Mouse (Mus musculus) kidney, embryonic 14.5 days (tissue): ENCODE data around the gene Lpin1. TPM values are rescaled to one million over a fixed set of nuclear protein-coding genes. Genes with fewer than 3 reads are reported as not detected.

Source experiments
- ATAC-seq: fragments of 200-750 bp; cut with Nextera tagmentation; 2 replicates; pipeline ENCODE4 v1.8.0; 2017; ENCODE audit warnings: moderate number of reproducible peaks, mild to moderate bottlenecking, moderate TSS enrichment, moderate library complexity; ENCODE audit not compliant: low FRiP score, low TSS enrichment
- H3K27ac ChIP-seq: fragments of 300-500 bp; sonication (generic); 2 replicates; pipeline ENCODE4 v1.5.1; 2014; ENCODE audit warnings: low read depth, mild to moderate bottlenecking, low read length, moderate library complexity, mixed read lengths
- H3K27me3 ChIP-seq: fragments of 300-500 bp; sonication (generic); 2 replicates; pipeline ENCODE4 v1.6.1; 2014; ENCODE audit warnings: mild to moderate bottlenecking, low read length; ENCODE audit not compliant: control insufficient read depth, insufficient read depth
- H3K36me3 ChIP-seq: fragments of 300-500 bp; sonication (generic); 2 replicates; pipeline ENCODE4 v1.6.1; 2014; ENCODE audit warnings: low read length, mixed read lengths; ENCODE audit not compliant: control insufficient read depth, insufficient read depth
- H3K4me1 ChIP-seq: fragments of 300-500 bp; sonication (generic); 2 replicates; pipeline ENCODE4 v1.6.1; 2014; ENCODE audit warnings: low read length, mixed read lengths; ENCODE audit not compliant: control insufficient read depth, insufficient read depth
- H3K4me2 ChIP-seq: fragments of 300-500 bp; sonication (generic); replicated peaks from 2 replicates; pipeline ENCODE4 v1.6.1; 2014; ENCODE audit warnings: low read depth, mild to moderate bottlenecking, low read length
- H3K4me3 ChIP-seq: fragments of 300-500 bp; sonication (generic); 2 replicates; pipeline ENCODE4 v1.5.1; 2014; ENCODE audit warnings: mild to moderate bottlenecking, low read length
- H3K9ac ChIP-seq: fragments of 300-500 bp; sonication (generic); 2 replicates; pipeline ENCODE4 v1.6.1; 2014; ENCODE audit warnings: low read depth, mild to moderate bottlenecking, low read length, moderate library complexity
- H3K9me3 ChIP-seq: fragments of 300-500 bp; sonication (generic); 2 replicates; pipeline ENCODE4 v1.6.1; 2016; ENCODE audit warnings: low read length; ENCODE audit not compliant: control insufficient read depth
- WGBS: fragments of 180-500 bp; shearing (Covaris S2); extraction: QIAGEN DNeasy Blood & Tissue Kit; methylation state at CpG from one replicate; pipeline ENCODE4 v1.1.7; 2014; 5-methylcytosine and 5-hydroxymethylcytosine counted together
- polyA plus RNA-seq: library from polyadenylated mRNA; unstranded; fragments of >200 nt; fragmentation: Nextera tagmentation; extraction: Ambion mirVana; gene quantifications from 2 replicates; pipeline ENCODE4 v1.2.1, GENCODE M21; 2014

Gene Lpin1
- polyA plus RNA-seq, 1 experiment from 2014 or later = 6.1 TPM

DNA sequence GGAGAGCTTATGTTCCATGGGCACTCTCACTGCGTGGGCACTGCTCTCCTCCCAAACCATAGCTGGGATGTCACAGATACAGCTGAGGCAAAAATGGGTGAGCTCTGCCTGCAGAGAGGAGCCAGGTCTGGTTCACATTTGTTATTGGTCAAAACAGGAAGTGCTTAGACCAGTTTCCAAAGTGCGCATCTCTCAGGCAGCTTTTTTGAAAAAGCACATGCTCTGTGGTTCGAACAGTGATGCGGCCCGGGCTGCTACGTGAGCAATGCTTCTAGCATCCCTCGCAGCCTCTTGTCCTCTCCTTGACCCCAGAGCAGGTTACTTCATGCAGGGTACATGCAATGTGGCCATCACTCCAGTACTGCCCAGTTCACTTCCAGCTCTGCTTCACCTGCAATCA, 82.1 kb downstream of the Lpin1 start:
- WGBS = 96% methylated on average over 7 of the region's 7 CpGs
- no peaks in the 10 kb centered on the region for H3K27me3 ChIP-seq
- no peak overlapping the region for H3K4me3 ChIP-seq
- H3K36me3 ChIP-seq = no peaks in the 10 kb centered on the region
- no peak overlapping the region for H3K4me2 ChIP-seq
- no peak overlapping the region for H3K27ac ChIP-seq
- H3K4me1 ChIP-seq = no peaks in the 10 kb centered on the region
- no peak for ATAC-seq
- no peaks in the 10 kb centered on the region for H3K9me3 ChIP-seq
- H3K9ac ChIP-seq = no peak overlapping the region

DNA sequence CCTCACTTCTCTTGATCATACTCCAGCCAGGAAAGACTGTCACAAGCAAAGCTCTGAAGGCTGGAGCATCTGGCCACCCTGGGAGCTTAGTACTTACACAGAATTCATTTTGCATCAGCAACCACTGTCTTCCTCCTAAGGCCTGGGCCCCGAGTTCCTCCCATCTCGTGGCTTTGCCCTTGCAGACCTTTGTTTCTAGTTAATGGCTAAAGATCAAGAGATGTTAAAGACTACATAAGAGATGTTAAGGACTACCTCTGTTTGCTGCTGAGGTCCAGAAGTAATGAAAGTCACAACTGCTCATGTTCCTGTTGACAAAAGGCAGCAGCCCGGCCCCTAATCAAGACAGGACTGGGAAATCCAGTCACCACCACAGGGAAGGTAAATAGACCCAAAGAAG, 82.8 kb downstream of the Lpin1 start:
- no peak for ATAC-seq
- Histone ChIP-seq H3K27ac (no peak overlapping the region), H3K9ac (no peak overlapping the region), H3K4me2 (no peak overlapping the region), H3K27me3 (no peaks in the 10 kb centered on the region), H3K9me3 (no peaks in the 10 kb centered on the region), H3K4me3 (no peak overlapping the region), H3K36me3 (no peaks in the 10 kb centered on the region), H3K4me1 (no peaks in the 10 kb centered on the region)
- 76% methylated on average over 3 of the region's 3 CpGs for WGBS

DNA sequence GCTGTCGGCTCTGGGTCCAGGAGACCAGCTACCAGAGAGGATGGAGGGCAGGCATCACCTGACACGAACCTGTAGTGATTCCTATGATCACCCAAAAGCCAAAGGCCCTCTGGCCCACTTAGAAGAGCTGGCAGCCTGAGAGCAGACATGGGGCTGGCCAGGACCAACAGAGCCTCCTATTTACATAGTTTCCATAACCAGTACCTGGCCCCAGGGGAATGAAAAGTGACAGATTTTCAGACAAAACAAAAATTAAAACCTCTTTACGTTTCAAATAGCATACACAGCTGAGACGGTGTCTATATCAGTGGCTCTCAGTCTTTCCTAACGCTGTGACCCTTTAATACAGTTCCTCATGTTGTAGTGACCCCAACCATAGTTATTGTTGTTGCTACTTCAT, 83.9 kb downstream of the Lpin1 start:
- Histone ChIP-seq H3K4me1 (no peaks in the 10 kb centered on the region), H3K27ac (no peak overlapping the region), H3K9me3 (no peaks in the 10 kb centered on the region), H3K27me3 (no peaks in the 10 kb centered on the region), H3K36me3 (no peaks in the 10 kb centered on the region), H3K4me2 (no peak overlapping the region), H3K9ac (no peak overlapping the region), H3K4me3 (no peak overlapping the region)
- 82% methylated on average over 5 of the region's 5 CpGs for WGBS
- ATAC-seq = no peak

DNA sequence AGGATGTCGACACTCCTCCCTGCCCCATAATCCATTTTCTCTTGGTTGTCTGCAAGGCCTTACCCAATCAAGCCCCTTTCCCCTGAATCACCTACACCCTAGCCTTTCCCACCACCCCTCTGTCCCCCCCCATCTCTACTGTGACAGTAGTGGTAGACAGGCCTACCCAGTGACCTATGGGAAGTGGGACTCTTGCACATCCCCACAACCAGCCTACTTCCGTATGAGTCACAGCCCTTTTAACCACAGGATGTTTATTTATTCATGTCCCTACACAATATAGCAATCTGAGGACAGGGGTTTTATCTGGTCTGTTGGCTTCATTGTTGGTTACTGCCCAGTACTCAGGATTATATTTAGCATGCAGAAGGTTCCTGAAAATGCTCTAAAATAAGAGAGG, 84.6 kb downstream of the Lpin1 start:
- no peak overlapping the region for H3K4me2 ChIP-seq
- no peaks in the 10 kb centered on the region for H3K36me3 ChIP-seq
- no peaks in the 10 kb centered on the region for H3K27me3 ChIP-seq
- ATAC-seq = no peak
- no peak overlapping the region for H3K4me3 ChIP-seq
- no peaks in the 10 kb centered on the region for H3K9me3 ChIP-seq
- H3K4me1 ChIP-seq = no peaks in the 10 kb centered on the region
- no peak overlapping the region for H3K27ac ChIP-seq
- H3K9ac ChIP-seq = no peak overlapping the region
- WGBS = 80% methylated on average over 2 of the region's 2 CpGs

DNA sequence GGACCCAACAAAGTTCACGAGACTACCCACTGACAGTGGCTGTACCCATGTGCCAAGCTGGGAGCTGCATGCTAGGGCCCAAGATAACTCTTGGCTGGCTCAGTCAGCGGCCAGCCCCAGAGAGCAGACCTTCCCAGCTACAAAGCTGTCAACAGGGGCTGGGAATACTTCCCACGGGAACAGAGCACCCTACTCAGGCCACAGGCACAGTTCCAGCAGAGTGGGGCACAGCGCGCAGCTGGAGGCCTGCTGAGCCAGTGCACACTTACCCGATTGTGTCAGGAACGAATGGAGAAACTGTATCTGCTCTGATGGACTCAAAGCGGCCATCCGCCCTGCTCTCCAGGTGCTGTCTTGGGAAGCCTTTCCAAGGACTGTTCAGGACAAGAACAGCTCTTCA, 95.6 kb downstream of the Lpin1 start:
- no peak overlapping the region for H3K27ac ChIP-seq
- 81% methylated on average over 9 of the region's 9 CpGs for WGBS
- no peak overlapping the region for H3K4me3 ChIP-seq
- H3K4me1 ChIP-seq = no peaks in the 10 kb centered on the region
- H3K9me3 ChIP-seq = no peaks in the 10 kb centered on the region
- H3K27me3 ChIP-seq = no peaks in the 10 kb centered on the region
- no peak overlapping the region for H3K4me2 ChIP-seq
- ATAC-seq = no peak
- no peak overlapping the region for H3K9ac ChIP-seq
- no peaks in the 10 kb centered on the region for H3K36me3 ChIP-seq

DNA sequence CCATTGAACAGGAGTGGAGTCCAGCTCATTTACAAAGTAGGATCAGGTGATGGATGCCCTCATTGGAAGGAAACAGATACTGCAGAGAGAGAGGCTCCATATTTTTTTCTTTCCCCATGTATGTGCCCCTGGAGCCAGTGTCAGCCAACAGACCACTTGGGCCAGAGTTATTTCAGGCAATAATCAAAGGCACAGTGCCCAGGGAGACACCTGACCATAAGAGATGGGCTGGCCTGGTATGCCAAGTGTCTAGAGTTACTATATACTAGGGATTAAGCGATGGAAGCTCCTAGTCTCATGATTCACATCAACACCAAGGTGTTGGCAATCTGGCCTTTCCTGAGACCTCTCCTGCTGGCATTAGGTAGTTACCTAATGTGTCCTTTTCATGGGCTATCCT, 97.8 kb downstream of the Lpin1 start:
- ATAC-seq = no peak
- no peaks in the 10 kb centered on the region for H3K27me3 ChIP-seq
- no peak overlapping the region for H3K4me3 ChIP-seq
- no peak overlapping the region for H3K4me2 ChIP-seq
- H3K4me1 ChIP-seq = no peaks in the 10 kb centered on the region
- 87% methylated on average over 1 of the region's 1 CpGs for WGBS
- H3K36me3 ChIP-seq = no peaks in the 10 kb centered on the region
- no peak overlapping the region for H3K27ac ChIP-seq
- no peak overlapping the region for H3K9ac ChIP-seq
- H3K9me3 ChIP-seq = no peaks in the 10 kb centered on the region

DNA sequence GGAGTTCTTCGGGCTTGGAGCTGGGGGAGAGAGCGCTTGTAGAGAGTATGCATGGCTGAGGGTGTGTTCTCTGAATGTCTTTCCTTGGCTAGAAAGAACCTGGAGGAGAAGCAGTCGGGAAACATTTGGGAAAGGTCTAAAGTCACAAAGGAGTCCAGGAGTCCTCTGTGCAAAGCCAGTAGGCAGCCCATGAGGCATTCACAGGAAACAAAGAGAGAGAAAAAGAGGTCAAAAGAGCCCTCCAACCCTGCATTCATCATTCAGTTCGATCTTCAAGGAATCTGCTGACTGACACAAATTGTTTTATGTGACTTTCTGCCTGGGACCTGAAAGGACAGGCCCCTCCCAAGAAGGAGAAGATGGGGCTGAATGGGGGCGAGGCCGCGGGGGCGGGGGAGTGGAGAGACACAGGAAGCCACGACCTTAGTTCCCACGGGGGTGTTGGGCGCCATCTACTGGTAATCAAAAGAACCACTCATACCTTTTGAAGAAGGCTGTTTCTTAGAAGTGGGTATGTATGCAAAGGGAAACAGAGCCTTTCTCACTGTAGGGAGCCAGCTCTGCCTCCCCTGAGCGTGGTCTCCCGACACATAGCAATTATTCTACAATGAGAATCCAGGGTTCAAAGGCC, 101.5 kb downstream of the Lpin1 start:
- Histone ChIP-seq H3K4me3 (no peak overlapping the region), H3K27ac (no peak overlapping the region), H3K4me1 (no peaks in the 10 kb centered on the region), H3K9ac (no peak overlapping the region), H3K36me3 (no peaks in the 10 kb centered on the region), H3K4me2 (no peak overlapping the region; the same call in 1 of the 2 replicates), H3K9me3 (no peaks in the 10 kb centered on the region), H3K27me3 (no peaks in the 10 kb centered on the region)
- ATAC-seq = peak; percentile 74
- 13% methylated on average over 13 of the region's 13 CpGs for WGBS

DNA sequence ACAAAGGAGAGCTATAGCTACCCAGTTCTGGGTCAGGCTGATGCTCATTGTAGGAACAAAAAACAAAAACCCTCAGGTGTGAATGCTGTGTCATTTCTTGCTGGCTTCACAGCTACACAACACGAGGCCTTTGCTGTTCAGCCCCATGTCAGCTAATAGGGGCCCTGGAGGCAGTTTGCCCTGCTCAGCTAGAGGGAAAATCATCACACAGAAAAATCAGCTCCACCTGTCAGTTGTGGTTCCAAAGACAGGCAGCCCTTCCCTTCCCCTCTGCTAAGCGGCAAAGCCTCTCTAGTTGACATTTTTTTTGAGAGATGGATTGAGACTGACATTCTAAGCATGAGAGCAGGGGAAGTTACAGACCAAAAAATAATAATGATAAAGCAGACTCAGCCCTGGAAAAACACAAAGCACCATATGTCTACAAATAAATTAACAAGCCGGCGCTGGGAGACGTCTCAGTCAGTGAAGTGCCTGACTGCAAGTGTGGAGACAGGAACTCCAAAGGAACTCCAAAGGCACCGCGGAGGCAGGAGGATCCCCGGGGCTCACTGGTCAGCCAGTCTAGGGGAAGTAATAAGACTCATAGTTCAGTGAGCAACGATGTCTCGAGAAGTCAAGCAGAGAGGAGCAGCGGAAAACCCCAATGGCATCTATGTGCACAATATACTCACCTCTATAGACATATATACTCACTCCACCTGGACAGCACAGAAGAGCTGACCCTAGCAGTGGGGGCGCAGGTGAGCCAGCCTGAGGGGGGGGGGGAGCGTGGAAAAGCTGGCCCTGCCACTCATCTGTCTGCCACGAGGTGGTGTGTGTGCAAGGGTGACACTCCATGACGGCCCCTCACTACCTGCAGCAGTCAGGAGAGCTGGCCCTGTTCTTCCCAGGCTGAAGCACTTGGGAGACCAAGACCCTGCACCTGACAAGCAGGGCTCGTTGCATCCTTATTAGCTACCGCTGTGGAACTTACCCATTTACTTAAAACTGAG, 103.7 kb downstream of the Lpin1 start:
- Histone ChIP-seq H3K9ac (no peak overlapping the region), H3K27me3 (no peaks in the 10 kb centered on the region), H3K36me3 (no peaks in the 10 kb centered on the region), H3K27ac (no peak overlapping the region), H3K9me3 (no peaks in the 10 kb centered on the region; the same call in 1 of the 2 replicates), H3K4me2 (no peak overlapping the region), H3K4me3 (no peak overlapping the region), H3K4me1 (no peaks in the 10 kb centered on the region)
- no peak for ATAC-seq
- 53% methylated on average over 17 of the region's 17 CpGs for WGBS

DNA sequence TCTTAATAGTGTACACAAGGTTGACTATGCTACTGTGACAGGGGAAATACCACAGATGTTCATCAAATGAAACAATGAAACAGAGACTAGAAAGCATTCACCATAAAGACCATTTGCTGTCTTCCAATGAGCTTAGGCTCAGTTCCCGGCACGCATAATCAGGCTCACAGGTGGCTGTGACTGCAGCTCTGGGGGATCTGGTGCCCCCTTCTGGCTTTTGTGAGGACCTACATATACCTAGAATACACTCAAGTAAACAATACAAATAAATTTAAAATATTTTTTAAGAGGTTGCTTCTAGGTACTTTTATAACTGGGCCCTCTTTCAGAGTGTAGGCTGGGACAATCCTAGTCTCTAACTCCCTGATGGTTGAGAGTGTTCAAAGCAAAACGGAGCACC, 106.5 kb downstream of the Lpin1 start:
- 83% methylated on average over 3 of the region's 3 CpGs for WGBS

More for the DNA sequence above, 106.5 kb downstream of the Lpin1 start:
- Histone ChIP-seq H3K36me3 (no peaks in the 10 kb centered on the region), H3K9me3 (no peaks in the 10 kb centered on the region; the same call in 1 of the 2 replicates), H3K27me3 (no peaks in the 10 kb centered on the region), H3K4me3 (no peak overlapping the region), H3K4me2 (no peak overlapping the region), H3K9ac (no peak overlapping the region), H3K4me1 (no peaks in the 10 kb centered on the region), H3K27ac (no peak overlapping the region)
- ATAC-seq = no peak
